Mouse (Mus musculus) C2C12 (cell line): ENCODE measurements around the gene Mep1a.

Experiments
- CEBPB ChIP-seq: IDR thresholded peaks from one replicate; pipeline ENCODE4 v1.6.1; 2011; ENCODE audit warnings: low read depth, mild to moderate bottlenecking, control low read depth, moderate library complexity
- CTCF ChIP-seq: IDR thresholded peaks from one replicate; pipeline ENCODE4 v1.5.1; 2011; ENCODE audit not compliant: control insufficient read depth, insufficient read depth, insufficient read length
- FOSL1 ChIP-seq: IDR thresholded peaks from one replicate; pipeline ENCODE4 v1.8.0; 2011; ENCODE audit warnings: mild to moderate bottlenecking, low read length; ENCODE audit not compliant: poor library complexity, insufficient read depth, severe bottlenecking
- MAX ChIP-seq: IDR thresholded peaks from one replicate; pipeline ENCODE4 v1.6.1; 2011; ENCODE audit warnings: mild to moderate bottlenecking, control low read depth
- MYOD1 ChIP-seq: IDR thresholded peaks from one replicate; pipeline ENCODE4 v1.6.1; 2011; ENCODE audit warnings: low read depth; ENCODE audit not compliant: control insufficient read depth, insufficient read length
- MYOG ChIP-seq: IDR thresholded peaks from one replicate; pipeline ENCODE4 v1.6.1; 2011; ENCODE audit not compliant: control insufficient read depth, insufficient read length; ENCODE audit errors: extremely low read depth
- USF1 ChIP-seq: IDR thresholded peaks from one replicate; pipeline ENCODE4 v1.6.1; 2011; ENCODE audit warnings: low read depth, mild to moderate bottlenecking, control low read depth, moderate library complexity

DNA sequence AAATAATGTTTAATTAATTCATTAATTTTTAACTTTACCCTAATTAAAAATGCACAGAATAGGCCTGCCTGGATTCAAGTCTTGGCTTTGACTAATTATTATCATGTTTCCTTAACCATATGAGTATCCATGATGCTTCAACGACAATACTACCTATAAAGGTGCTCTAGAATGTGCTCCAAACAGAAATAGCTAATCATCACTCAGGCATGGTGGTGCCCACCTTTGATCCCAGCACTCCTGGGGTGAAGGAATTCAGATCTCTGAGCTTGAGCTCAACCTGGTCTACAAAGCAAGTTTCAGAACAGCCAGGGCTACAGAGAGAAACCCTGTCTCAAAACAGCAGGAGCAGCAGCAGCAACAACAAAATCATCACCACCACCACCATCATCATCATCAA lies 2.1 kb downstream of the Mep1a start:
- TF ChIP-seq CTCF, result no peak
- no peak for TF ChIP-seq MYOD1
- TF ChIP-seq MAX, result no peak
- TF ChIP-seq USF1, result no peak
- no peak for TF ChIP-seq FOSL1
- no peak for TF ChIP-seq CEBPB
- TF ChIP-seq MYOG, result no peak
